Mouse (Mus musculus): ENCODE data around the gene 5730455P16Rik.

DNA sequence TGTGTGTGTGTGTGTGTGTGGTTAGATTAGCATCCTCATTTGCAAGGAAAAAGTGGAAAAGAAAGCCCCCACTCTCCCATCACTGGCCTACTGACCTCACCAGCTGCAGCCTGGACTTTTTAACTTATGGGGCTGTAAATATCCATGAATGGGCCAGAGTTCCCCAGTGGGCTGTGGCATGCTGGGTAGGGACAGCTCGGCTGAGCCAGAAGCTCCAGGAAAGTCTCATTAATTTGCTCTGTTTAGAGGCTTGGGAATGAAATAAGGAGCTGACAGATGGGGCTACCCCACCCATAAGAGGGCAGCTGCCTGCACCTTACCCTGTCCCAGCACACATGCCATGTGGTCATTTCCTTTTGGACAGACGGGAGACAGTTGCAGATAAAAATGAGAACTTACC lies 65.8 kb downstream of the 5730455P16Rik start:
- no peak for TF ChIP-seq CTCF (IDR thresholded peaks at IDR 0.05; ENCODE audit: extremely low read depth, insufficient read depth, insufficient read length, insufficient replicate concordance)
- TF ChIP-seq POLR2A (IDR thresholded peaks at IDR 0.05; ENCODE audit: low read depth, low read length), result no peak
